Mouse (Mus musculus) kidney, embryonic 14.5 days (tissue): ENCODE data around the gene AL731706.1. TPM values are rescaled to one million over a fixed set of nuclear protein-coding genes. Genes with fewer than 3 reads are reported as not detected.
A peak's percentile ranks its signal among the peaks of the same experiment; 100 is the strongest.

Experiments used
- ATAC-seq: fragments of 200-750 bp; cut with Nextera tagmentation; 2 replicates; pipeline ENCODE4 v1.8.0; 2017; ENCODE audit warnings: moderate number of reproducible peaks, mild to moderate bottlenecking, moderate TSS enrichment, moderate library complexity; ENCODE audit not compliant: low FRiP score, low TSS enrichment
- H3K27ac ChIP-seq: fragments of 300-500 bp; sonication (generic); 2 replicates; pipeline ENCODE4 v1.5.1; 2014; ENCODE audit warnings: low read depth, mild to moderate bottlenecking, low read length, moderate library complexity, mixed read lengths
- H3K27me3 ChIP-seq: fragments of 300-500 bp; sonication (generic); 2 replicates; pipeline ENCODE4 v1.6.1; 2014; ENCODE audit warnings: mild to moderate bottlenecking, low read length; ENCODE audit not compliant: control insufficient read depth, insufficient read depth
- H3K36me3 ChIP-seq: fragments of 300-500 bp; sonication (generic); 2 replicates; pipeline ENCODE4 v1.6.1; 2014; ENCODE audit warnings: low read length, mixed read lengths; ENCODE audit not compliant: control insufficient read depth, insufficient read depth
- H3K4me1 ChIP-seq: fragments of 300-500 bp; sonication (generic); 2 replicates; pipeline ENCODE4 v1.6.1; 2014; ENCODE audit warnings: low read length, mixed read lengths; ENCODE audit not compliant: control insufficient read depth, insufficient read depth
- H3K4me2 ChIP-seq: fragments of 300-500 bp; sonication (generic); replicated peaks from 2 replicates; pipeline ENCODE4 v1.6.1; 2014; ENCODE audit warnings: low read depth, mild to moderate bottlenecking, low read length
- H3K4me3 ChIP-seq: fragments of 300-500 bp; sonication (generic); 2 replicates; pipeline ENCODE4 v1.5.1; 2014; ENCODE audit warnings: mild to moderate bottlenecking, low read length
- H3K9ac ChIP-seq: fragments of 300-500 bp; sonication (generic); 2 replicates; pipeline ENCODE4 v1.6.1; 2014; ENCODE audit warnings: low read depth, mild to moderate bottlenecking, low read length, moderate library complexity
- H3K9me3 ChIP-seq: fragments of 300-500 bp; sonication (generic); 2 replicates; pipeline ENCODE4 v1.6.1; 2016; ENCODE audit warnings: low read length; ENCODE audit not compliant: control insufficient read depth
- WGBS: fragments of 180-500 bp; shearing (Covaris S2); extraction: QIAGEN DNeasy Blood & Tissue Kit; methylation state at CpG from one replicate; pipeline ENCODE4 v1.1.7; 2014; 5-methylcytosine and 5-hydroxymethylcytosine counted together
- polyA plus RNA-seq: library from polyadenylated mRNA; unstranded; fragments of >200 nt; fragmentation: Nextera tagmentation; extraction: Ambion mirVana; gene quantifications from 2 replicates; pipeline ENCODE4 v1.2.1, GENCODE M21; 2014

AL731706.1 gene
- polyA plus RNA-seq, 1 experiment from 2014 or later, result 32.0 TPM

DNA sequence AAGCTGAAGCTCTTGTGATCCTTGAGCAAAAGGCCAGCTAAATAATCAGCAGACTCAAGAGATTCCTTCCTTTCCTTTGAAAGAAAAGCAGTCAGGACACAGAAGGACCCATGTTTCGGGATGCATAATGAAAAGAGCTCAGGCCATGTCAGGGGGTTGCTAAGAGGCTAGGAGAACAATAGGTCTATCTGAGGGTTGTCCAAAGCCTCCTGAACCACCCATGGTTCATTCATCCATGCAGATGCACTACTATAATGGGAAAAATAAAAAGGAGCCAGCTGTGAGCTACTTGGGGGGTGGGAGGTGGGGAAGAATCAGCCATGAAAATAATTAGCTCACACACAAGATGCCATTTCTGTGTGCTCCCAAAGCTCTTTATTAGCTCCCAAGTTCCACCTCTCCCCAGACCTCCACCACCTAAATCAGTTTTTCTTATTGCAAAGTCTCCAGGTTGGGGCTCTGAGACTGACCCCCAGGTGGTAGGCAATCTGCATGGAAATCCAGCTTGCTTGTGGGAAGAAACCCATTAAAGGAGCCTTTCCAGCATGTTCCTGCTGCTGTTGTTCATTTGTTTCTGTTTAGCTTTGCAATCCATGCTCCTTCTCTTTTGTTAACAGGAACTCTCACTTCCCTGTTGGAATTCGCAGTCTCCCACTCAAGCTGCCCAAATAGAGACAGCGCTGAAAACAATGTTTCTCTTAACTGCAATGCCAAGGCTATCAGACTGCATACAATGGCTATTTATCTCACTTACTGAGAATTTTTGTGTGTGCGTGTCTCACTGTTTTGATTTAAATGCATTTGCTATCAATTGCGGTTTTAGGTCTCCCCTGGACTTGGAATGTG, 36.4 kb downstream of the AL731706.1 start:
- 65% methylated on average over 5 of the region's 5 CpGs for WGBS
- Histone ChIP-seq H3K9me3 (no peaks in the 10 kb centered on the region), H3K4me3 (no peak overlapping the region), H3K9ac (no peak overlapping the region), H3K4me2 (no peak overlapping the region), H3K27ac (no peak overlapping the region), H3K36me3 (no peaks in the 10 kb centered on the region), H3K4me1 (no peaks in the 10 kb centered on the region), H3K27me3 (no peaks in the 10 kb centered on the region)
- ATAC-seq, result no peak

DNA sequence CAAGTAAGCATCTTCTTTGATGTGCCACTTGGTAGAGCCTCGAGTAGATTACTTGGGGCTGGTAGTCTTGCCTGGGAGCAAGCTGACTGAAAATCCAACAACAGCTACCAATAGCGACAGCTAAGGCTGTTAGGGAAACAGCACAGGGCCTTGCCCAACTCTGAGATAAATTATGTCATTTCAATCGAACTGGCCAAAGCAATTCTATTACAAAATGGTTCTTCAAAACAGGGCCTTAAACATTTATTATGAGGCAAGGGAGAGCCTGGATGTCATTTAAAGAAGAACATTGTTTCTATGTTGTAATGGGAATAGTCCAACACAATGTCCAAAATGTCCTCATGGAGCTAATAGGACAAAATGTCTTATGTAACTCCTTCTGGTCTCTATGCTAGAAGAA, 40.8 kb downstream of the AL731706.1 start:
- H3K4me2 ChIP-seq, result no peak overlapping the region
- H3K4me1 ChIP-seq, result no peaks in the 10 kb centered on the region
- no peak for ATAC-seq
- no peaks in the 10 kb centered on the region for H3K27me3 ChIP-seq
- no peaks in the 10 kb centered on the region for H3K9me3 ChIP-seq
- no peak overlapping the region for H3K27ac ChIP-seq
- 69% methylated on average over 3 of the region's 3 CpGs for WGBS
- H3K4me3 ChIP-seq, result no peak overlapping the region
- no peak overlapping the region for H3K9ac ChIP-seq
- H3K36me3 ChIP-seq, result no peaks in the 10 kb centered on the region

DNA sequence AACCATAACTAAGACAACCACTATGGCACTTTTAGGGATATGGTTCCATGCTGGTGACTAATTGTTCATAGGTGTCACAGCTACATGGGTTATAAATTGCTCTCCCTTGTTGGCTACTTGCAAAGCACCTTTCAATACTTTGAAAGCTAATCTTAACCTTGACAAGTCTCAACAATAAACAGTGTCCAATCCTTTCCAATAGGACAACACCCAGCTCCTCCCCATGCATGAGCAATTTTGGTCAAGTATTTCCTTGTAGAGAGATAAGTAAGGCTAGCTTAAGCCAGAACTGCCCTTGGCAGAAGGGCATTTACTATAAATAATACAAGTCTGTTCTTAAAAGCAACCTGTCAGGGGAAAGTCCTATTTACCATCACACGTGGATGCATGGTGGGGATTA, 53.2 kb downstream of the AL731706.1 start:
- Histone ChIP-seq H3K9ac (no peak overlapping the region), H3K27ac (no peak overlapping the region), H3K4me1 (no peaks in the 10 kb centered on the region), H3K4me2 (no peak overlapping the region), H3K9me3 (no peaks in the 10 kb centered on the region), H3K36me3 (no peaks in the 10 kb centered on the region), H3K27me3 (no peaks in the 10 kb centered on the region), H3K4me3 (no peak overlapping the region)
- no peak for ATAC-seq
- WGBS, result 52% methylated on average over 1 of the region's 1 CpGs

DNA sequence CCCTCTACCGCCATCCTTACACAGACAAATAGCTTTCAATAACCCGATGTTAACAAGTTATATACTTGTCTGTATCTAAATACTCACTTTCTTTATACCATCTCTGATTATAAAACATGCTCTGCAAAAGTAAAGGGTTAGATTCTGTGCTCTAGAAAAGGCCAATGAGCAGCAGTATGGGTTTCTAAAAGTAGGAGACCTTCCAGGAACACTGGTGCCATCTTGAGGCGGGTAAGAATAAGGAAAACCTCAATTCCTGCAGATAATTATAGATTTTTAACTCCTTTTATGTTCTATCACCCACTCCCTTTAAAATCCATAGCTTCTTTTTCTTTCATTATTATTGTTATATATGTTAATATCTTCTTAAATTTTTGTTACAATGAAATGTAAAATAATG, 55.3 kb downstream of the AL731706.1 start:
- WGBS, result 70% methylated on average over 3 of the region's 3 CpGs
- no peak overlapping the region for H3K4me2 ChIP-seq

DNA sequence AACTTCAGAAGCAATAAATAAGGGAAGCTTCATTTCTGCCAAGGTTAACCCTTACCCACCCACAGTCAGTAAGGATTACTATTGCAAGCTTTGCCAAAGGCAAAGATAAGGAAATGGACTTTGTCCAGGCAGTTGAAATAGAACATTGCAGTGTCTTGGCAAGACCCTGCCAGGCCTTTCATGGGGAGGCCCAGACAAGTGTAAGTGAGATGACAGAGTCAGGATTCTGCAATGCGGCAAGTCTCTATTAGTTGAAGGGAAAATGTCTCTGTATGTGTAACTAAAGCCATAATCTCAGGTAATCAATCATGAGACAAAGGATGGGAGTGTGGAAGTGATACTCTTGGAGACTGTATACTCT, 56.5 kb downstream of the AL731706.1 start:
- H3K36me3 ChIP-seq, result no peaks in the 10 kb centered on the region
- no peaks in the 10 kb centered on the region for H3K27me3 ChIP-seq
- ATAC-seq, result no peak
- H3K4me3 ChIP-seq, result no peak overlapping the region
- WGBS, result 59% methylated on average over 1 of the region's 1 CpGs
- H3K4me2 ChIP-seq, result no peak overlapping the region
- H3K4me1 ChIP-seq, result 0 out of 2 replicates have a peak, but pooled peaks cover 4% of the 10 kb centered on the region
- H3K27ac ChIP-seq, result no peak overlapping the region
- no peaks in the 10 kb centered on the region for H3K9me3 ChIP-seq
- H3K9ac ChIP-seq, result no peak overlapping the region

More for the DNA sequence above, 55.3 kb downstream of the AL731706.1 start:
- Histone ChIP-seq H3K27me3 (no peaks in the 10 kb centered on the region), H3K27ac (no peak overlapping the region), H3K9me3 (no peaks in the 10 kb centered on the region), H3K4me1 (0 out of 2 replicates have a peak, but pooled peaks cover 4% of the 10 kb centered on the region), H3K36me3 (no peaks in the 10 kb centered on the region), H3K4me3 (no peak overlapping the region), H3K9ac (no peak overlapping the region)
- no peak for ATAC-seq

DNA sequence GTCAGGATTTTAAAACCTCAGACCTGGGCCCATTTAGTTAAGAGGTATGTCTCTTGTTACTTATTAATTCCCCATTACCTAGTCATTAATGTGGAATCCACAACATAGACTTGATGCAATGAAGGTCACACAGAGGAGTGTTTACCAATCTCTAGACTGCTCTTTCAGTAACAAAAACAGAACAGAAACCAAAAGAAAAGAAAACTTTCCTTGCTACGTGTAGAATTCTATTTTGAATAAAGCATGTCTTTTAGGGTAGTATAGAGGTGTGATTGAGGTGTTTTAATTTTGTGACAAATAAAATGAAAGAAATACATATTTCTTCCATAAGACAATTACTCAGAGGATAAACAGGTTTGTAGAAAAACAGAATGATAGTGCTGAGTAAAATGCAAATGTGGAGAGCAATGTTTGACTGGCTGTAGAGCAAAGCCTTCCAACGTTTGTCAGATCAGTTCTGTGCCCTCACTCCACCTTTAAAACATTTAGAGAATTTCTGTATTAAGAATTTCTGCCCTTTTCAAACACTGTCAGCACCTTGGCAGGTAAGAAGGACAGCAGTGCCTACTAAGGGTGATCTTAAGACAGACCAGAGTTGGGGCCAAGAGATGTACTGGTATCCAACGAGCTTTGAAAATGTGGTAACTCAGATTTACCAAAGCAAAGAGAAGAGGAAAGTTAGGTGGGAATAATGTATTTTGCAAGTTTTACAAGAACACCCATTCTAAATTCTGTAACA, 57.0 kb downstream of the AL731706.1 start:
- H3K4me3 ChIP-seq, result no peak overlapping the region
- H3K4me1 ChIP-seq, result 0 out of 2 replicates have a peak, but pooled peaks cover 4% of the 10 kb centered on the region
- H3K27ac ChIP-seq, result no peak overlapping the region
- H3K27me3 ChIP-seq, result no peaks in the 10 kb centered on the region
- no peak for ATAC-seq
- H3K4me2 ChIP-seq, result no peak overlapping the region
- 74% methylated on average over 3 of the region's 3 CpGs for WGBS
- H3K36me3 ChIP-seq, result no peaks in the 10 kb centered on the region
- no peak overlapping the region for H3K9ac ChIP-seq
- no peaks in the 10 kb centered on the region for H3K9me3 ChIP-seq

DNA sequence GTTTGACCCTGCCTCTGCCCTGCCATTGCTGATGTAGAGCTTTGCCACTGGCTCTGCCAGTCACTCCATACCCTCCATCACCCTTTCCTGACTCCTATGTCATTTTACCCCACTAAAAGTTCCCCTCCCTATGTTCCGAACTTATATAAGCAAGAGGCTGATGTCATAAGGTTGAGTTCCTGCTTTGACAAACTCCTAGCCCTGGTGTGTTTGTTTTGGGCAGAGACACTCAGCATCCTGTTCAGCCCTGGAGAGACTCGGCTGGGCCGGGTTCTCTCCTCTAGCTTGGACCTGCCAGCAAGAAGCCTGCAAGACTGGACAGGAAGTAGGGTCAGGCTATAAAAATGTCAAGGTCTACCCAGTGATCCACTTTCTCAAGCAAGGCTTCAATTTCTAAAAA, 58.3 kb downstream of the AL731706.1 start:
- peak; percentile 87 for ATAC-seq
- 14% methylated on average over 3 of the region's 3 CpGs for WGBS

More for the DNA sequence above, 58.3 kb downstream of the AL731706.1 start:
- Histone ChIP-seq H3K4me1 (0 out of 2 replicates have a peak, but pooled peaks cover 4% of the 10 kb centered on the region), H3K27ac (no peak overlapping the region), H3K9me3 (no peaks in the 10 kb centered on the region), H3K4me2 (no peak overlapping the region), H3K9ac (no peak overlapping the region), H3K4me3 (no peak overlapping the region), H3K36me3 (no peaks in the 10 kb centered on the region), H3K27me3 (no peaks in the 10 kb centered on the region)
